ENCODE assay signal across 7 mouse cellular contexts in the genomic region with DNA sequence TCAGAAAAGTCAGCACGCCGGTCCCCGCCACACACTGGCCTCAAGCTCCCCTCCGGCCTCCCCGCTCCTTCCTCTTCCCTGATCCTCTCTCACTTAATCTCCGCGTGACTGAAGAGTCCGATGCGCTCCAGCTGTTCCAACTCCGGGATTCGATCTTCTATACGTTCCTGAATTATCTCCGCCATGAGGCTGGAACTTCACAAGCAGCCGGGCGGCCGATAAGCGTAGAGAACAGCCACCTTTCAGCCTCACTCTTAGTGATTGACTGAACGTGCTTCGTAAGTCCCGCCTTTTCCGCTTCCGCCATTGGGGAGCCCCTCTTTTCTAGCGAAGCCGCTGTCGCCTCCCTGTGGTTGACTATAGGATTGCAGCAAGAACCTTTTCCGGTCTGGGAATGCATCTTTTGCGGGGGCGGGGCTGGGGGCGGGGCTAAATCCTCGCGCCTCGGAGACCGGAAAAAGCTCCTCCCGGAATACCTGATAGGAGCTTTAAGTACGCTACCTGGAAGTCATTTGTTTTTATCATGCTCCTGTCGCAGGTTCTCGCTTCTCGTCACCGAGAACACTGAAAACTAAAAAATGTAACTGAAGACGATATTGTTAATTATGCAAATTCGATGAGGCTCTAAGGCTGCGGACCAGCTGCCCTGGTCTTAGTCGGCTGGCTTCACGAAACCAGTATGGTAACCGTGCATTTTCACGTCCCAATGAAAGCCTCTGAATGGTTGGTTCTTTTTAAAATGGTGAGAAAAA. TPM values are rescaled to one million over a fixed set of nuclear protein-coding genes. Genes with fewer than 3 reads are reported as not detected.
A peak's percentile ranks its signal among the peaks of the same experiment; 100 is the strongest.
DNase-seq lines count a peak whose midpoint lies in the region; ATAC-seq lines count a peak whose summit lies in the region.

A gene (minus strand): TSS at position 266 of the 752 bp plus-strand sequence.

- peaks cover 15% of the 10 kb centered on the region for H3K36me3 ChIP-seq in intestine, embryonic 15.5 days
- peaks cover 31% of the 10 kb centered on the region for H3K36me3 ChIP-seq in midbrain, embryonic 10.5 days

- WGBS in intestine, embryonic 15.5 days: under 1% methylated on average over 46 of the region's 46 CpGs
- under 1% methylated on average over 46 of the region's 46 CpGs for WGBS in midbrain, embryonic 10.5 days

- DNase-seq in adrenal gland, adult 2 months: peak; percentile 97
- DNase-seq in embryo, embryonic 11.5 days (ENCODE audit: low read depth, low spot score): peak; percentile 99
- DNase-seq in gastrocnemius, postnatal 36 days: peak; percentile 96 to 99
- DNase-seq in left cerebral cortex, postnatal 25 days (ENCODE audit: low spot score in 2 of 2): peak; percentile 97 to 98
- peak; percentile 99 for DNase-seq in midbrain, embryonic 10.5 days (ENCODE audit: low spot score)
- DNase-seq in right cerebral cortex, postnatal 4 days: peak; percentile 100

- peak within 1 kb of the TSS; percentile 62 for H3K4me3 ChIP-seq in intestine, embryonic 15.5 days (replicated peaks)
- peak within 1 kb of the TSS; percentile 66 for H3K4me3 ChIP-seq in midbrain, embryonic 10.5 days

- peak within 1 kb of the TSS; percentile 69 for H3K9ac ChIP-seq in intestine, embryonic 15.5 days

- H3K9me3 ChIP-seq in intestine, embryonic 15.5 days: no peaks in the 10 kb centered on the region
- no peaks in the 10 kb centered on the region for H3K9me3 ChIP-seq in midbrain, embryonic 10.5 days (replicated peaks)

- intact Hi-C loops in gastrocnemius, postnatal 36 days (cut with DNase I): loop anchor here (5.0 kb wide), 2 partner anchors 255 to 275 kb away; no protein-coding TSS in a partner anchor
- intact Hi-C loops in left cerebral cortex, postnatal 25 days (cut with DNase I): no loop called here

- peak; percentile 97 for ATAC-seq in intestine, embryonic 15.5 days

- no peaks in the 10 kb centered on the region for H3K27me3 ChIP-seq in intestine, embryonic 15.5 days (replicated peaks)
- H3K27me3 ChIP-seq in midbrain, embryonic 10.5 days (ENCODE audit: low read depth, poor library complexity, severe bottlenecking): no peaks in the 10 kb centered on the region

- peak within 1 kb of the TSS; percentile 72; the same call in 1 of the 2 replicates for H3K27ac ChIP-seq in intestine, embryonic 15.5 days
- H3K27ac ChIP-seq in midbrain, embryonic 10.5 days (replicated peaks): peak within 1 kb of the TSS; percentile 86

- H3K4me1 ChIP-seq in intestine, embryonic 15.5 days (replicated peaks): no peaks in the 10 kb centered on the region
- H3K4me1 ChIP-seq in midbrain, embryonic 10.5 days: peaks cover 9% of the 10 kb centered on the region

- H3K4me2 ChIP-seq in intestine, embryonic 15.5 days (replicated peaks): peak within 1 kb of the TSS; percentile 70

RNA-seq across cellular contexts. Expression of the gene that starts here (rescaled TPM):
- 10 to 100 TPM; 41.8 to 43.0 TPM for total RNA-seq in adrenal gland, adult 2 months (2021)
- 1.8 and 2.1 TPM in 2 replicates for polyA plus RNA-seq in adrenal gland, adult 2 months (2012; rRNA removed)
- total RNA-seq in gastrocnemius, postnatal 36 days (2021): 10 to 100 TPM; 25.5 to 30.4 TPM
- polyA plus RNA-seq in intestine, embryonic 15.5 days (2015; fragmentation: Nextera tagmentation; extraction: Ambion mirVana): 47.0 and 50.0 TPM in 2 replicates
- total RNA-seq in left cerebral cortex, postnatal 25 days (2021): 10 to 100 TPM; 25.3 to 32.0 TPM
- 64.5 and 66.8 TPM in 2 replicates for polyA plus RNA-seq in midbrain, embryonic 10.5 days (2016; fragmentation: Nextera tagmentation; extraction: Ambion mirVana)

Comparison
In these comparisons a context has a peak if more than half of its experiments do, and no peak if none do; other contexts are left out.
1. Peak in every context shown above with its lines: DNase-seq, ATAC-seq, H3K4me3 ChIP-seq and H3K27ac ChIP-seq.
2. RNA of the gene that starts here (polyA plus RNA-seq): 64.5 to 66.8 TPM in midbrain, embryonic 10.5 days and 47.0 to 50.0 TPM in intestine, embryonic 15.5 days; 1.8 to 2.1 TPM in adrenal gland, adult 2 months; every median in the first group is over 10 times any median in the second.